Mouse (Mus musculus) bone marrow macrophage, adult 2 months (primary cell): ENCODE measurements around the gene Supt6. TPM values are rescaled to one million over a fixed set of nuclear protein-coding genes. Genes with fewer than 3 reads are reported as not detected.

Experiments
- H3K27ac ChIP-seq: 2 replicates; pipeline ENCODE4 v1.5.1; 2012; ENCODE audit warnings: low read depth, low read length; ENCODE audit not compliant: insufficient read depth
- H3K4me1 ChIP-seq: 2 replicates; pipeline ENCODE4 v1.6.1; 2012; ENCODE audit warnings: low read length; ENCODE audit not compliant: control insufficient read depth, insufficient read depth
- H3K4me3 ChIP-seq: 2 replicates; pipeline ENCODE4 v1.5.1; 2012; ENCODE audit warnings: mild to moderate bottlenecking, low read length, moderate library complexity; ENCODE audit not compliant: insufficient read depth
- CTCF ChIP-seq: IDR thresholded peaks from 2 replicates; pipeline ENCODE4 v1.5.1; 2012; ENCODE audit warnings: low read depth, mild to moderate bottlenecking, low read length, moderate library complexity
- POLR2A ChIP-seq: IDR thresholded peaks from 2 replicates; pipeline ENCODE4 v1.6.1; 2012; ENCODE audit warnings: mild to moderate bottlenecking, low read depth, low read length, borderline replicate concordance
- polyA plus RNA-seq: library from polyadenylated mRNA; stranded (reverse); fragments of >200 nt; gene quantifications from 2 replicates; pipeline ENCODE4 v1.2.4, GENCODE M21; 2012; ENCODE audit not compliant: missing spikeins, insufficient read depth, insufficient read length

The Supt6 gene
- polyA plus RNA-seq, 1 experiment: 39.1 TPM

DNA sequence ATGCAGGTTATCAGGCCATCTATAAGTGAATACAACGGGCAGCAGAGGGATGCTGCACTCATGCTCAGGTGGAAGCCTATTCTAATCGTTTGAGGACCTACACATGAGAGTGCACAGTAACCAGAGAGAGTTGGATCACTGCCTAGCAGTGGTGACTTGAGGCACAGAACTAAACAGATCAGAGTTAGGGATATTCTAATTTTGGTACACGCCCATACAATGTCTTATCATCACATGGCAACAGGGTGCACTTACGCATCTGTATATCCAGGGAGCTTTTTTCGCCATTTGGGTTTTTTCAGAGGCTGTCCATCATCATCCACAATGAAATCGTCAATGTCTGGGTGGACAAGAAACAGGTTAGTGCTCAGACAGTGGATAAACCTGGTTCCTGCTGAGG is 14.3 kb downstream of the Supt6 start:
- H3K4me1 ChIP-seq: no peaks in the 10 kb centered on the region
- H3K4me3 ChIP-seq: no peak overlapping the region
- no peak overlapping the region for H3K27ac ChIP-seq
- TF ChIP-seq POLR2A (no peak), CTCF (no peak)

DNA sequence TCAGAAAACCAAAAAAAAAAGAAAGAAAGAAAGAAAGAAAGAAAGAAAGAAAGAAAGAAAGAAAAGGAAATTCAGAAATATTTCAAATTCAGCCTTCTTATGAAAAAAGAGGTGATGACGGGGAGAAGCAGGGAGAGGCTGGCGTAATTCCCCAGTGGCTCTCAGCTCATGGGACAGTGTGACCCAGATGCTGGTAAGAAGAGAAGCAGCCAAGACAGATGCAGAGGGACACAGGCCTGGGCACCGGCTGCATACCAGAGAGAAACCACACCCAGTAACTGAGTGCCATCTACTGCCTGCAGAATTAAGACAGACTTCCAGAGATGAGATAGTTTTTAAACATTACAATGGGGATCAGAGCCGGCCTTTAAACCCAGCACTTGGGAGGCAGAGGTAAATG is 22.2 kb downstream of the Supt6 start:
- Histone ChIP-seq H3K4me1 (no peaks in the 10 kb centered on the region), H3K4me3 (no peak overlapping the region), H3K27ac (no peak overlapping the region)
- TF ChIP-seq POLR2A: no peak
- TF ChIP-seq CTCF: no peak

DNA sequence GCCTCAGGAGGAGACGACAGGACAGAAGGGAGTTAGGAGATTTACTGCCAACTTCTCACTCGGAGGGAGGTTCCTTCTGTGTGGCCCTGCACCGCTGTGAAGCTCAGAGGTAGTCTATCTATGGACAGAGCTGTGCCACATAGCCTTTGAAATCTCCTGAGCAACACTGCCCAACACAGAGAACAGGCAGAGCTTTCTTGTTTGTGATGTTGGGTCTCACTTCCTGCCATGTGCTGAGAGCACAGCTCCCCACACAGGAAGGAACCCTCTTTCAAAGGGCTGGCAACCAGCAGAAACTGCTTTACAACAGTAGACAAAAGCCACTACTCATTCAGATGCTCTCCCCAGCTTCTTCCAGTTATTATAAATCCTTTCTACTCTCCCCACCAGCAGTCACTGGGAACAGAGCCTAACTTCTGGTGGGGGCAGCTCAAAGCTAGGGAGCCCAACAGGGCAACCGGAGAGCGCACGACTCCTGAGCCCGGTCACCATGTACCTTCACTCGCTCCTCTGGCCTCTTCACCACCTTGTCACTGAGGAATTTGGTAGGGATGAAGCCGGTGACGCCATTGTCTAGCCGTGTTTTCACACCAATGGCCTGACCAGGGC is 30.0 kb downstream of the Supt6 start:
- TF ChIP-seq CTCF (no peak), POLR2A (no peak)
- Histone ChIP-seq H3K4me1 (peaks cover 13% of the 10 kb centered on the region), H3K4me3 (no peak overlapping the region), H3K27ac (no peak overlapping the region)

DNA sequence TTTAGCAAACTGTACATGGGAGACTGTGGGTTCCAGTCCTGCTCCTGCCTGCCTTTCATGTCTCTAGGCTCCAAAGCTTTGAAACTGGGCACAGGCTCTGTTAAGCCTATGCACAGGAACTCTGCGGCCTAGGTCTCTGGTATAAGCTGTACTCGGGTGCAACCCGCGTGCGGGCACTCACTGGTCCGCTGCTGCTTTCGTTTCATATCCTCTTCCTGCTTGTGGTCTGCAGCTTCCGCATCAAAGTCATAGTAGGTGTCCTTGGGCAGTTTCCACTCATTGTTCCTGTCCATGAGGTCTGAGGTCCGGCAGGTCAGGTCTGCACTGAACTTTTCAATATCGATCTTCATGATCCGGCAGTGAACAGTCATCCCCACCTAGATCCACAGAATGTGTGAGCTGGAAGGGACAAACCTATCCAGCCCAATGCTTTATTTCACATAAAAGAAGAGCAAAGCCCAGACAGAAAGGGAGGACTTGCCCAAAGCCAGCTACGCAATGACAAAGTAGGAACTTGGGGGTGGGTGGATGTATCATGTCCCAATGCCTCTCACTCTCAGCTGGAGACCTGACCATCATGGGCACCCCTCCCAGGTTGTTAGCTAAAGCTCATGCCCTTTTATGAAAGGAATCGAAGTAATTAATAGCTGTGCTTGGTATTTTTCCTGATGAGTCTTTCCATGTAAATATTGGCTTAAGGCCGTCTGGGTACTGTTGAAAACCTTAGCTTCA is 32.5 kb downstream of the Supt6 start:
- Histone ChIP-seq H3K4me3 (peak overlapping the region; percentile 29), H3K27ac (peak overlapping the region; percentile 82), H3K4me1 (peaks cover 13% of the 10 kb centered on the region)
- TF ChIP-seq POLR2A (no peak), CTCF (no peak)

DNA sequence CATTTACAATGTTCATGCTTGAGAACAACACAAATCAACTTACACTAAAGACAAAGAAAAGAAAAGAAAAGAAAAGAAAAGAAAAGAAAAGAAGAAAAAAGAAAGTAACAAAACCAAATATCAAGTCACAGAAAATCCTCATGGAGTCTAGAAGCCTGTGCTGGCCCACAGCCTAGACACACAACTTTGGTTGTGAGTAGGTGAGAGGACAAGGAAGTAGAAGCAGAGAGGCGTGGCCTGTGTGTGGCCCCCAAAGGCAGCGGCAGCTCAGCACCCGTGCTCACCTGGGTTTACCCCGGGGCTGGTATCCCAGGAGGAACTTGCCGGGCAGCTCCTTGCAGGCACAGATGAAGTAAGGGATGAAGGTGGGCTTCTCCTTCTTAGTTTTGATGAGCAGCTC is 34.3 kb downstream of the Supt6 start:
- peaks cover 13% of the 10 kb centered on the region for H3K4me1 ChIP-seq
- H3K4me3 ChIP-seq: no peak overlapping the region
- no peak overlapping the region for H3K27ac ChIP-seq
- TF ChIP-seq CTCF (no peak), POLR2A (no peak)

DNA sequence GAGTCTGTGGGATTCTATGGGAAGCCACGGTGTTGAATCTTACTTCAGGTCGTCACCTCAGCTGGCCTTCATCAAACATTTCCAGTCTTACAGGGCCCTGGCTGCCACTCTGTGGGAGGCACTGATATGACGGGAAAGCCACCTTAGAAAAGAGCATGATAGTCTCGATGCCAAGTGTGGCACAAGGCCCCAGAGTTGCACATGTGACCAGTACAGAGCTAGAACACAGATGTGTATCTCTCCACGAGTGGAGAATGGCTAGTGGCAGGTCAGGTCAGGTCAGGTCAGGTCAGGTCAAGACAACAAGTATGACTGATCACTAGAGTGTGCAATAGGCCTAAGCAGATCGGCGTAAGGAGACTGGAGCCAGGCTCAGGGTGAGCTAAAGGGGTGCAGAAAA is 35.2 kb downstream of the Supt6 start:
- Histone ChIP-seq H3K27ac (no peak overlapping the region), H3K4me1 (peaks cover 13% of the 10 kb centered on the region)
- no peak for TF ChIP-seq POLR2A
- TF ChIP-seq CTCF: no peak

DNA sequence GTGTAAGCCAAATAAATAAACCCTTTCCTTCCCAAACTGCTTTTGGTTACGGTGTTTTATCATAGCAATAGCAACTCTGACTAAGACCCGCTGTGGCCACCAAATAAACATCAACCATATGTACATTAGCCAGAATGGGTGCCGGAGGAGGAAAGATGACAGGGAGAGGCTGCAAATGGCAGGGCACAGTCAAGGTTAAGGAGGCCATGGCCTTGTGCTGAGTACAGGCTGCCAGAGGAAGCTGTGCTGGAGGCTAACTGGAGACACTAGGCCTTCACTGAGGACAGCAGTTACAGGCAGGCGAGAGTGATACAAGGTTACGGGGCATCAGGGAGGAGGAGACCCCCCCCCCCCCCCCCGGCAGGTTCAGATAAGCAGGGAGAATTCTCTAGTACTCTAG is 35.9 kb downstream of the Supt6 start:
- Histone ChIP-seq H3K4me3 (no peak overlapping the region), H3K27ac (no peak overlapping the region), H3K4me1 (peaks cover 13% of the 10 kb centered on the region)
- TF ChIP-seq CTCF (no peak), POLR2A (no peak)

More for the DNA sequence above, 35.2 kb downstream of the Supt6 start:
- H3K4me3 ChIP-seq: no peak overlapping the region

DNA sequence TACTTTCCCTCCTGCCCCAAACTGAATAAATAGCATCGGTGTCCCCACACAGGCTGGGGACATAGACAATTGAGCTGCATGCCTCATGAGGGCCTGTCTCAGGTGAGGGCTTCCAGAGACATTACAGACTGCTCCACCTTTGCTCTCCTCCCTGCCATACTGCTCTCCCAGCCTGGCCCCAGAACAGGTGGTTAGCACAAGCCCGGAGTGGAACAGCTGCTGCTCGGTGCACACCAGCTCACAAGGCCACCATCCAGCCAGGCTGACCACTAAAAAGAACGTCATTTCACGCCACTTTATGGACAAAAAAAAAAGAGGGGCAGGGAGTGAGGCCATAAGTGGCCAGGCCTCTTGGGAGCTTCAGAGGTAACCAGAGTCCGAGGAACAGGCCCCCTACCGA is 38.6 kb downstream of the Supt6 start:
- Histone ChIP-seq H3K27ac (no peak overlapping the region), H3K4me3 (no peak overlapping the region), H3K4me1 (no peaks in the 10 kb centered on the region)
- TF ChIP-seq POLR2A (no peak), CTCF (no peak)

DNA sequence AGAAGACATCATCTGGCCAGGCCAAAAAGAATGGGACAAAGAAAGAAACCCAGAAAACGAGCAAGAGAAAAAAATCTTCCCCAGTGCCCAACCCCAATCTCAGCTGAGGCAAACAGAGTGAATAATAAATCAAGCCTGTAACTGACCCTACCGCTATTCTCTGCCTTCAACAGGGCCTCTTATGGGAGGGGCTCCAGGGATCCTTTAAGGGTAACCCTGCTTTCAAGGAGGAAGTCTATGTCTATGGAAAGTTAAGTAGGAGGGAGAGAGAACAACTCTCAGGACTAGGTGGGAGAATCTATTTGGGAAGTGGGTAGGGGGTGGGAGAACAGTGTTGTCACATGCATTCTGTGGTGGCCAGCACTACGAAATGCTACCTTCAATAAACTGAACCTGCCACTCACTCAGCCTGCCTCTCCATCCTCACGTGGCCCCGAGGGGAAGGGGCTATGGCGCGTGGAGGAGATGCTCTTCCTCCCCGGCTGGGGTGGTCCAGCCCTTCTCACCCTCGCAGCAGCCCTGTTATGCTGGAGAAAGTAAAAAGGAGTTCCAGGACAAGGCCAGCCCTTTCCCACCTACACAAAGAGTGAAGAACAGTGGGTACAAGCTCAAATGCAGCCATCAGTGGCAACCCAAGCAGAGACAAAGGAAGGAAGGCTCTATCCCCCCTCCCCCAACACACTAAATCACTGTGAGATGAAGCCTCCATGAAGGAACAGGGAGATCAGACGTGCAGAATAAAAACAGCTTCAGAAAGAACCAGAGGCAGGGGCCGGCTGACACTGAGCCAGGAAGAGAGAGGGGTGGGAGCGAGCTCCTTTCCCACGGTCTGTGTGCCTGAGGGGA is 40.2 kb downstream of the Supt6 start:
- TF ChIP-seq POLR2A: no peak
- TF ChIP-seq CTCF: no peak
- H3K27ac ChIP-seq: no peak overlapping the region
- H3K4me3 ChIP-seq: no peak overlapping the region
- no peaks in the 10 kb centered on the region for H3K4me1 ChIP-seq

DNA sequence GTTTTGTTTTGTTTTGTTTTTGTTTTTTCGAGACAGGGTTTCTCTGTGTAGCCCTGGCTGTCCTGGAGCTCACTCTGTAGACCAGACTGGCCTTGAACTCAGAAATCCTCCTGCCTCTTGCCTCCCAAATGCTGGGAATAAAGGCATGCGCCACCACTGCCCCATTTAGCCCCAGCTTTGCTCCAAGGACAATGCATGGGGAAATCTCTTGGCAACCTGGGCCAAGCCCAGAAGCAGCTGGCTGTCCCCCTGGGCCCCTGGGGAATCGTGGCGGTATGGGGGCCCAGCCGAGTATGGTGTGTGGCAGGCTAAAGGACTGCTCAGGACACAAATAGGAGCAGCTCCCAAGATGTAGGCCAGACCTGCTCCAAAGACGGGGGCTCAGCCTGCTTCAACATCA is 41.5 kb downstream of the Supt6 start:
- Histone ChIP-seq H3K27ac (no peak overlapping the region), H3K4me3 (no peak overlapping the region), H3K4me1 (no peaks in the 10 kb centered on the region)
- TF ChIP-seq POLR2A: no peak
- no peak for TF ChIP-seq CTCF
